Mouse (Mus musculus) lung, embryonic 16.5 days (tissue): ENCODE measurements at regions not wholly inside any gene's neighbourhood (a gene's known extent, or its start where the extent isn't known, plus 50 kb on each side); places are given as distances from the start of the nearest gene placed in this dataset.
A peak's percentile ranks its signal among the peaks of the same experiment; 100 is the strongest.

Experiments
- ATAC-seq: fragments of 200-750 bp; cut with Nextera tagmentation; 2 replicates; pipeline ENCODE4 v1.8.0; 2017; ENCODE audit warnings: low read depth, mild to moderate bottlenecking, moderate library complexity
- H3K27ac ChIP-seq: fragments of 300-500 bp; sonication (generic); 2 replicates; pipeline ENCODE4 v1.5.1; 2014; ENCODE audit warnings: mild to moderate bottlenecking, control low read depth, low read length
- H3K27me3 ChIP-seq: fragments of 300-500 bp; sonication (generic); 2 replicates; pipeline ENCODE4 v1.6.1; 2014; ENCODE audit warnings: low read depth, low read length, mixed read lengths; ENCODE audit not compliant: control insufficient read depth, insufficient read depth
- H3K36me3 ChIP-seq: fragments of 300-500 bp; sonication (generic); 2 replicates; pipeline ENCODE4 v1.6.1; 2014; ENCODE audit warnings: low read length; ENCODE audit not compliant: control insufficient read depth, insufficient read depth
- H3K4me1 ChIP-seq: fragments of 300-500 bp; sonication (generic); replicated peaks from 2 replicates; pipeline ENCODE4 v1.6.1; 2014; ENCODE audit warnings: low read length, mixed read lengths; ENCODE audit not compliant: control insufficient read depth, insufficient read depth
- H3K4me2 ChIP-seq: fragments of 300-500 bp; sonication (generic); 2 replicates; pipeline ENCODE4 v1.6.1; 2014; ENCODE audit warnings: low read depth, low read length, control low read depth
- H3K4me3 ChIP-seq: fragments of 300-500 bp; sonication (generic); 2 replicates; pipeline ENCODE4 v1.5.1; 2014; ENCODE audit warnings: mild to moderate bottlenecking, low read length, control low read depth
- H3K9ac ChIP-seq: fragments of 300-500 bp; sonication (generic); 2 replicates; pipeline ENCODE4 v1.6.1; 2014; ENCODE audit warnings: low read length, control low read depth
- H3K9me3 ChIP-seq: fragments of 300-500 bp; sonication (generic); 2 replicates; pipeline ENCODE4 v1.6.1; 2016; ENCODE audit warnings: low read length; ENCODE audit not compliant: control insufficient read depth
- WGBS: fragments of 180-500 bp; shearing (Covaris S2); extraction: QIAGEN DNeasy Blood & Tissue Kit; methylation state at CpG from one replicate; pipeline ENCODE4 v1.1.7; 2014; 5-methylcytosine and 5-hydroxymethylcytosine counted together

- WGBS, result 51% methylated on average over 2 of the region's 2 CpGs
- H3K4me3 ChIP-seq, result no peak overlapping the region
- no peaks in the 10 kb centered on the region for H3K4me1 ChIP-seq
- no peaks in the 10 kb centered on the region for H3K9me3 ChIP-seq
- 0 out of 2 replicates have a peak, but pooled peaks have one; percentile 56 for ATAC-seq
- H3K4me2 ChIP-seq, result no peak overlapping the region
- no peak overlapping the region for H3K27ac ChIP-seq
- no peak overlapping the region for H3K9ac ChIP-seq
- H3K36me3 ChIP-seq, result no peaks in the 10 kb centered on the region
- no peaks in the 10 kb centered on the region for H3K27me3 ChIP-seq
These were observed 203.3 kb upstream of the Tmpo start for GRCm38 (mm10) chr10:91384372-91384771.

DNA sequence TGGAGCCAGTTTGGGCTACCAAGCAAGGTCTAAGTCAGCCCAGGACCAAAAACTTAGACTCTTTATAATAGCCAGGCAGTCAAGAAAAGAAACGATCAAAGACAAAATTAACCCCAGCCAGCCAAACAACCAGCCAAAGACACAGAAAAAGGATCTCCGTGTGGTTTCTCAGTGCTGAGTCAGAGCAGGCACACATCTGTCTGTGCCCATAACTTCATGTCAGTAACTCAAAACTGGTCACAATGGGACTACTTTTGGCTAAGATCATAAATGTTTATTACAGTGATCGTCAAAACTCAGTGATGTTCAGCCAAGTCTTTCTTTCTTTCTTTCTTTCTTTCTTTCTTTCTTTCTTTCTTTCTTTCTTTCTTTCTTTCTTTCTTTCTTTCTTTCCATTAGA lies 195.6 kb upstream of the Tmpo start:
- Histone ChIP-seq H3K4me2 (no peak overlapping the region), H3K4me1 (no peaks in the 10 kb centered on the region), H3K36me3 (no peaks in the 10 kb centered on the region), H3K4me3 (no peak overlapping the region), H3K9ac (no peak overlapping the region), H3K27ac (no peak overlapping the region), H3K27me3 (no peaks in the 10 kb centered on the region), H3K9me3 (no peaks in the 10 kb centered on the region)
- WGBS, result 88% methylated on average over 3 of the region's 3 CpGs
- no peak for ATAC-seq

- H3K27ac ChIP-seq, result no peak overlapping the region
- no peak overlapping the region for H3K4me2 ChIP-seq
- ATAC-seq, result no peak
- H3K4me1 ChIP-seq, result no peaks in the 10 kb centered on the region
- H3K36me3 ChIP-seq, result no peaks in the 10 kb centered on the region
- no peak overlapping the region for H3K9ac ChIP-seq
- no peaks in the 10 kb centered on the region for H3K9me3 ChIP-seq
- no peaks in the 10 kb centered on the region for H3K27me3 ChIP-seq
- H3K4me3 ChIP-seq, result no peak overlapping the region
- no CpG with 5 or more reads among the region's 1 CpGs for WGBS
These were observed 186.4 kb upstream of the Tmpo start for GRCm38 (mm10) chr10:91367488-91367887.

GRCm38 (mm10) chr10:91362587-91362986 lies 181.5 kb upstream of the Tmpo start:
- 68% methylated on average over 3 of the region's 3 CpGs for WGBS
- no peak overlapping the region for H3K4me3 ChIP-seq

GRCm38 (mm10) chr10:91361621-91362020 lies 180.5 kb upstream of the Tmpo start:
- Histone ChIP-seq H3K36me3 (no peaks in the 10 kb centered on the region), H3K9me3 (no peaks in the 10 kb centered on the region), H3K4me3 (no peak overlapping the region), H3K9ac (no peak overlapping the region), H3K27me3 (no peaks in the 10 kb centered on the region), H3K4me1 (no peaks in the 10 kb centered on the region), H3K27ac (no peak overlapping the region), H3K4me2 (no peak overlapping the region)
- no peak for ATAC-seq
- 77% methylated on average over 2 of the region's 2 CpGs for WGBS

More at GRCm38 (mm10) chr10:91362587-91362986, 181.5 kb upstream of the Tmpo start:
- no peak for ATAC-seq
- H3K9me3 ChIP-seq, result no peaks in the 10 kb centered on the region
- no peak overlapping the region for H3K27ac ChIP-seq
- H3K9ac ChIP-seq, result no peak overlapping the region
- no peak overlapping the region for H3K4me2 ChIP-seq
- no peaks in the 10 kb centered on the region for H3K27me3 ChIP-seq
- no peaks in the 10 kb centered on the region for H3K36me3 ChIP-seq
- no peaks in the 10 kb centered on the region for H3K4me1 ChIP-seq

- H3K4me1 ChIP-seq, result no peaks in the 10 kb centered on the region
- H3K36me3 ChIP-seq, result no peaks in the 10 kb centered on the region
- no peaks in the 10 kb centered on the region for H3K9me3 ChIP-seq
- H3K4me2 ChIP-seq, result no peak overlapping the region
- H3K4me3 ChIP-seq, result no peak overlapping the region
- no peak overlapping the region for H3K27ac ChIP-seq
- H3K27me3 ChIP-seq, result no peaks in the 10 kb centered on the region
- WGBS, result 73% methylated on average over 5 of the region's 5 CpGs
- no peak for ATAC-seq
- H3K9ac ChIP-seq, result no peak overlapping the region
These were observed 164.3 kb upstream of the Tmpo start for GRCm38 (mm10) chr10:91345465-91345864.

DNA sequence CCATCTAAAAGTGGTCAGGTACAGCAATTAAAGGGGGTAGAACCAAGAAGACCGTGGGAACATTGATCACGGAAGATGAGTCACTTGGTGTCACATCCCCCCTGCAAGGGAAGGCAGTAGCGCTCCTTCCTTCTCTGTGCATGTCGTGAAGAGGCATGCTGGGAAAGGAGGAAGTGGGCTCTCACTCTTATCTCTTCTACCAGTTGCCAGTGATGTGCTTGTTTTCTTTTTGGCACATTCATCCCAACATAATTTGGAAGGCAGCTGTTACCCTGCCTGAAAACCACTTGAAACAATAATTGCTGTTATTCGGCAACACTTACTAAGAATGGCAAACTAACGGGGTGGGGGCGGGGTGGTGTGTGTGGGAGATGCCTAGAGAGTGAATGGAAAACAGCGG lies 161.0 kb upstream of the Tmpo start:
- ATAC-seq, result no peak
- Histone ChIP-seq H3K36me3 (no peaks in the 10 kb centered on the region), H3K9ac (no peak overlapping the region), H3K4me1 (no peaks in the 10 kb centered on the region), H3K4me3 (no peak overlapping the region), H3K27me3 (no peaks in the 10 kb centered on the region), H3K27ac (no peak overlapping the region), H3K4me2 (no peak overlapping the region), H3K9me3 (no peaks in the 10 kb centered on the region)
- 64% methylated on average over 8 of the region's 8 CpGs for WGBS

DNA sequence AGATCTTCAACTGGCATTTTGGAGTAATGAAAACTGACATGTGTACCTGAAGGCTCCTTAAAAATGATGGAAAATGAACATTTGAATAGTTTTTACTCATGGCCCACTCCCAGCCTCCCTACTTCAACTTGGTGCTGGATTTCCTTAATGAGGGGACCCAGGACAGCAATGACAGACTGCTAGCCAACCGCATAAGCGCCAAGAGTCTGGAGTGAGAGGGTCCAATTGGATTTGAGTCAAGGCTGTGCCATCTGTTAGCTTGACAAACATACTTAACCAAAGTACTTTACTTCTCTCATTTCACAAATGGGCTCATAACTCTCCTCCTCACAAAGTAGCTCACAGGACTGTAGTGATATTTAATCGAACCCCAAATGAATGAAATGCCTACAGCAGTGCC lies 158.2 kb upstream of the Tmpo start:
- H3K9me3 ChIP-seq, result no peaks in the 10 kb centered on the region
- no peak overlapping the region for H3K27ac ChIP-seq
- no peak overlapping the region for H3K4me3 ChIP-seq
- WGBS, result 90% methylated on average over 3 of the region's 3 CpGs
- H3K36me3 ChIP-seq, result no peaks in the 10 kb centered on the region
- no peak for ATAC-seq
- H3K9ac ChIP-seq, result no peak overlapping the region
- H3K27me3 ChIP-seq, result no peaks in the 10 kb centered on the region
- no peak overlapping the region for H3K4me2 ChIP-seq
- H3K4me1 ChIP-seq, result no peaks in the 10 kb centered on the region

DNA sequence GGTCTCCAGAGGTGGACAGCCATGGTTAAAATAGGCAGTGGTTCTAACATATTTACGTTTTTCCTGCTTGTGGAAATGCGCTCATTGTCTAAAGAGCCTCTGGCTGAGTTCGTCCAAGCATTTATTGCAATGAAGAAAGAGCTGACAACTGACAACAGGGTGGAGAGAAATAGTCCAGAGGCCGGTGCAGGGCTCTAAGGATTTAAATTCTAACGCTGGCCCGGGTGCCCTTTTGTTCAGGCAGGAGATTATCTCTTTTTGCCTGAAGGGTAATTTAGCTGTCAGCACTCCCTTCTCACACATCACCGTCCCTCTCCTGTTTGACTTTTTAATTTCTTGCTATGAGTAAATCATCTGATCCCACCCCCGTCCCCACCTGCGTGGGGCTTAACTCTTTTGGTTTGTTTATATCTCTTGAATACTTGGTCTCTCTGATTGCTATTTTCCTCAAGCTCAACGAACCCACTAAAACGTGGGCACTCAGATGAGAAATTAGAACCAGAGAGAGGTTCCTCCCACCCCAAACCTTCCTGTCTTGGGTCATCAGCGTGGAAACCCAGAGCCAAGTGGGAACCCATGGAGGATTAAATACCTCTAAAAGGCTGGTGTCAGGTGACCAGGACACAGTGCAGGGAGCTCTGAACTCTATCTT lies 145.7 kb upstream of the Tmpo start:
- Histone ChIP-seq H3K27ac (no peak overlapping the region), H3K4me3 (no peak overlapping the region), H3K9me3 (no peaks in the 10 kb centered on the region), H3K9ac (no peak overlapping the region), H3K27me3 (no peaks in the 10 kb centered on the region), H3K36me3 (no peaks in the 10 kb centered on the region), H3K4me2 (no peak overlapping the region), H3K4me1 (no peaks in the 10 kb centered on the region)
- ATAC-seq, result no peak
- WGBS, result 30% methylated on average over 12 of the region's 12 CpGs

- WGBS, result 68% methylated on average over 8 of the region's 8 CpGs
- Histone ChIP-seq H3K4me1 (no peaks in the 10 kb centered on the region), H3K27ac (no peak overlapping the region), H3K9ac (no peak overlapping the region), H3K4me2 (no peak overlapping the region), H3K36me3 (no peaks in the 10 kb centered on the region), H3K27me3 (no peaks in the 10 kb centered on the region), H3K9me3 (no peaks in the 10 kb centered on the region), H3K4me3 (no peak overlapping the region)
- no peak for ATAC-seq
These were observed 145.1 kb upstream of the Tmpo start for GRCm38 (mm10) chr10:91326144-91326655.
